Mouse (Mus musculus) large intestine, adult 2 months (tissue): ENCODE results near the gene Tmem129. TPM values are rescaled to one million over a fixed set of nuclear protein-coding genes. Genes with fewer than 3 reads are reported as not detected.

Source experiments
- DNase-seq: peaks from one replicate; pipeline ENCODE4 v3.0.0-alpha.2; 2012; ENCODE audit warnings: low read depth, low spot score
- WGBS: fragments of 180-500 bp; shearing (Covaris S2); methylation state at CpG from one replicate; pipeline ENCODE4 v1.1.7; 2018; 5-methylcytosine and 5-hydroxymethylcytosine counted together
- polyA plus RNA-seq: library from polyadenylated mRNA; depleted of rRNA; stranded (reverse); fragments of >200 nt; gene quantifications from 2 replicates; pipeline ENCODE4 v1.2.3, GENCODE M21; 2012; rRNA removed

The Tmem129 gene
- polyA plus RNA-seq, 1 experiment = 31.2 TPM

- DNase-seq = no peak
- 82% methylated on average over 5 of the region's 5 CpGs for WGBS
Measured at GRCm38 (mm10) chr5:33605314-33605713, 52.9 kb downstream of the Tmem129 start.

Other genes with a start within 250 kb of the Tmem129 start
- not detected in 2 replicates for gene Nkx1-1, start 224.4 kb downstream of the Tmem129 start, polyA plus RNA-seq
- 23.5 and 24.4 TPM in 2 replicates for gene Fam53a, start 28.8 kb downstream of the Tmem129 start, polyA plus RNA-seq
- gene Gm9903, start 28.5 kb downstream of the Tmem129 start, polyA plus RNA-seq = 0.38 and 0.56 TPM in 2 replicates
- 21.6 and 28.8 TPM in 2 replicates for gene Slbp, start 5.8 kb downstream of the Tmem129 start, polyA plus RNA-seq
- 28.5 and 28.7 TPM in 2 replicates for gene Tacc3, start 288 bp downstream of the Tmem129 start, polyA plus RNA-seq
- gene Fgfr3, start 63.3 kb upstream of the Tmem129 start, polyA plus RNA-seq = 13.9 and 23.0 TPM in 2 replicates
- 62.5 and 92.7 TPM in 2 replicates for gene Letm1, start 124.4 kb upstream of the Tmem129 start, polyA plus RNA-seq
- gene Nsd2, start 162.3 kb upstream of the Tmem129 start, polyA plus RNA-seq = 10.0 and 10.4 TPM in 2 replicates